Mouse (Mus musculus): Measurements from ENCODE around the gene Mad1l1. TPM values are rescaled to one million over a fixed set of nuclear protein-coding genes. Genes with fewer than 3 reads are reported as not detected.
A peak's percentile ranks its signal among the peaks of the same experiment; 100 is the strongest.

Mad1l1 gene
- total RNA-seq, 1 experiment from 2014 or later = 23.1 TPM

GRCm38 (mm10) chr5:140135734-140136625 is 185.4 kb downstream of the Mad1l1 start:
- DNase-seq = no peak

GRCm38 (mm10) chr5:140134021-140134420 is 187.3 kb downstream of the Mad1l1 start:
- no peak for DNase-seq

- DNase-seq = no peak
These were observed 192.9 kb downstream of the Mad1l1 start for GRCm38 (mm10) chr5:140128414-140128981.

- DNase-seq = no peak
These were observed 193.4 kb downstream of the Mad1l1 start for GRCm38 (mm10) chr5:140127981-140128380.

GRCm38 (mm10) chr5:140124626-140125025 is 196.7 kb downstream of the Mad1l1 start:
- no peak for DNase-seq

GRCm38 (mm10) chr5:140123640-140124366 is 197.5 kb downstream of the Mad1l1 start:
- DNase-seq = no peak

GRCm38 (mm10) chr5:140123194-140123593 is 198.2 kb downstream of the Mad1l1 start:
- no peak for DNase-seq

GRCm38 (mm10) chr5:140121966-140122365 is 199.4 kb downstream of the Mad1l1 start:
- no peak for DNase-seq

GRCm38 (mm10) chr5:140118921-140119320 is 202.4 kb downstream of the Mad1l1 start:
- no peak for DNase-seq

GRCm38 (mm10) chr5:140117968-140118367 is 203.4 kb downstream of the Mad1l1 start:
- DNase-seq = no peak

- DNase-seq = peak; percentile 60
These were observed 205.7 kb downstream of the Mad1l1 start for GRCm38 (mm10) chr5:140115434-140116271.

- no peak for DNase-seq
These were observed 206.8 kb downstream of the Mad1l1 start for GRCm38 (mm10) chr5:140114512-140115060.

- no peak for DNase-seq
These were observed 208.1 kb downstream of the Mad1l1 start for GRCm38 (mm10) chr5:140113281-140113680.

GRCm38 (mm10) chr5:140110024-140110423 is 211.3 kb downstream of the Mad1l1 start:
- no peak for DNase-seq

GRCm38 (mm10) chr5:140107907-140108306 is 213.4 kb downstream of the Mad1l1 start:
- DNase-seq = no peak

GRCm38 (mm10) chr5:140106051-140106450 is 215.3 kb downstream of the Mad1l1 start:
- no peak for DNase-seq

GRCm38 (mm10) chr5:140104891-140105290 is 216.5 kb downstream of the Mad1l1 start:
- no peak for DNase-seq

GRCm38 (mm10) chr5:140102731-140103130 is 218.6 kb downstream of the Mad1l1 start:
- DNase-seq = no peak

GRCm38 (mm10) chr5:140101409-140102009 is 219.8 kb downstream of the Mad1l1 start:
- DNase-seq = no peak

- no peak for DNase-seq
These were observed 222.6 kb downstream of the Mad1l1 start for GRCm38 (mm10) chr5:140098711-140099110.

GRCm38 (mm10) chr5:140095203-140095602 is 226.1 kb downstream of the Mad1l1 start:
- no peak for DNase-seq
